ENCODE assay signal across 8 mouse cellular contexts in genomic region chr17:94749466-94750135, GRCm38 (mm10). TPM values are rescaled to one million over a fixed set of nuclear protein-coding genes. Genes with fewer than 3 reads are reported as not detected.
DNase-seq lines count a peak whose midpoint lies in the region; ATAC-seq and TF ChIP-seq lines count a peak whose summit lies in the region.

Gene Mettl4, minus strand, starts transcription at chr17:94750019.

- H3K4me2 ChIP-seq in heart, embryonic 11.5 days, result peak within 1 kb of the TSS; percentile 72
- H3K4me2 ChIP-seq in kidney, embryonic 16.5 days (replicated peaks; ENCODE audit: low read depth, low read length), result peak within 1 kb of the TSS; percentile 71
- peak within 1 kb of the TSS; percentile 85 for H3K4me2 ChIP-seq in myocyte (ENCODE audit: low read depth)

- H3K79me3 ChIP-seq in C2C12 (ENCODE audit: low read depth), result peaks cover 23% of the 10 kb centered on the region

- peak; percentile 96 for ATAC-seq in heart, embryonic 11.5 days (replicated peaks; ENCODE audit: insufficient number of reproducible peaks, low FRiP score, low TSS enrichment)
- ATAC-seq in kidney, embryonic 16.5 days (ENCODE audit: low FRiP score, low TSS enrichment), result peak; percentile 99

- H3K79me2 ChIP-seq in C2C12 (ENCODE audit: control insufficient read depth, insufficient read depth) (peaks cover 59% of the 10 kb centered on the region), myocyte (ENCODE audit: control insufficient read depth, insufficient read depth) (peaks cover 23% of the 10 kb centered on the region)
- H3K79me2 ChIP-seq in liver, adult 2 months (ENCODE audit: control insufficient read depth, insufficient read depth, low read length), result no peaks in the 10 kb centered on the region

- H3K9me3 ChIP-seq in erythroblast, embryonic 14.5 days (ENCODE audit: control insufficient read depth, low read length), result no peaks in the 10 kb centered on the region
- H3K9me3 ChIP-seq in heart, embryonic 11.5 days (replicated peaks; ENCODE audit: control insufficient read depth, low read length), result no peaks in the 10 kb centered on the region
- H3K9me3 ChIP-seq in kidney, embryonic 16.5 days (ENCODE audit: low read length), result no peaks in the 10 kb centered on the region

- peaks cover 7% of the 10 kb centered on the region for H3K36me3 ChIP-seq in C2C12 (ENCODE audit: control insufficient read depth, insufficient read depth)
- peaks cover 25% of the 10 kb centered on the region for H3K36me3 ChIP-seq in erythroblast, embryonic 14.5 days (ENCODE audit: control insufficient read depth)
- no peaks in the 10 kb centered on the region; the same call in 1 of the 2 replicates for H3K36me3 ChIP-seq in heart, embryonic 11.5 days (ENCODE audit: control insufficient read depth, insufficient read depth, low read length)
- H3K36me3 ChIP-seq in kidney, embryonic 16.5 days (ENCODE audit: insufficient read depth, low read length), result 0 out of 2 replicates have a peak, but pooled peaks cover 4% of the 10 kb centered on the region
- H3K36me3 ChIP-seq in liver, adult 2 months (ENCODE audit: control insufficient read depth, insufficient read depth, low read length), result no peaks in the 10 kb centered on the region
- H3K36me3 ChIP-seq in myocyte (ENCODE audit: control insufficient read depth, insufficient read depth), result no peaks in the 10 kb centered on the region
- no peaks in the 10 kb centered on the region for H3K36me3 ChIP-seq in splenic B cell, adult 2 months (ENCODE audit: control insufficient read depth, insufficient read depth, low read length, poor library complexity, severe bottlenecking)

- H3K9ac ChIP-seq in heart, embryonic 11.5 days (ENCODE audit: low read depth, low read length), result peak within 1 kb of the TSS; percentile 86
- H3K9ac ChIP-seq in kidney, embryonic 16.5 days (replicated peaks; ENCODE audit: low read length), result peak within 1 kb of the TSS; percentile 81
- peak within 1 kb of the TSS; percentile 73 for H3K9ac ChIP-seq in liver, adult 2 months (ENCODE audit: low read depth, low read length)

- H3K4me3 ChIP-seq in C2C12 (ENCODE audit: insufficient read depth, poor library complexity, severe bottlenecking) (peak within 1 kb of the TSS; percentile 68), myocyte (peak within 1 kb of the TSS; percentile 84)
- peak within 1 kb of the TSS; percentile 93 for H3K4me3 ChIP-seq in erythroblast, embryonic 14.5 days (replicated peaks)
- H3K4me3 ChIP-seq in heart, embryonic 11.5 days (ENCODE audit: low read depth, low read length), result peak within 1 kb of the TSS; percentile 78
- peak within 1 kb of the TSS; percentile 77 for H3K4me3 ChIP-seq in kidney, embryonic 16.5 days (ENCODE audit: low read length)
- peak within 1 kb of the TSS; percentile 73 for H3K4me3 ChIP-seq in liver, adult 2 months (ENCODE audit: insufficient read depth, low read depth, low read length)

- H3ac ChIP-seq in C2C12 (ENCODE audit: control insufficient read depth, insufficient read length, low read depth) (peak within 1 kb of the TSS; percentile 96), myocyte (ENCODE audit: control insufficient read depth, insufficient read length) (peak within 1 kb of the TSS; percentile 97)

- peaks cover 31% of the 10 kb centered on the region for H3K4me1 ChIP-seq in erythroblast, embryonic 14.5 days (ENCODE audit: control insufficient read depth)
- H3K4me1 ChIP-seq in heart, embryonic 11.5 days (ENCODE audit: control insufficient read depth, insufficient read depth, low read length), result no peaks in the 10 kb centered on the region
- H3K4me1 ChIP-seq in kidney, embryonic 16.5 days (ENCODE audit: insufficient read depth, low read length), result peaks cover 12% of the 10 kb centered on the region
- peaks cover 1% of the 10 kb centered on the region; the same call in 1 of the 2 replicates for H3K4me1 ChIP-seq in liver, adult 2 months (ENCODE audit: control insufficient read depth, insufficient read depth, low read length)

- TF ChIP-seq CTCF in C2C12 (IDR thresholded peaks at IDR 0.05; ENCODE audit: control insufficient read depth, insufficient read depth, insufficient read length), result no peak
- no peak for TF ChIP-seq CTCF in brain, embryonic 14.5 days (IDR thresholded peaks at IDR 0.05; ENCODE audit: borderline replicate concordance, extremely low read depth, insufficient read depth, insufficient read length)
- no peak for TF ChIP-seq CTCF in liver, adult 2 months (IDR thresholded peaks at IDR 0.05; ENCODE audit: low read depth, low read length)

- peak within 1 kb of the TSS; percentile 94 for H3K27ac ChIP-seq in heart, embryonic 11.5 days (ENCODE audit: low read depth, low read length)
- peak within 1 kb of the TSS; percentile 98 for H3K27ac ChIP-seq in kidney, embryonic 16.5 days (ENCODE audit: low read length)
- peak within 1 kb of the TSS; percentile 59 for H3K27ac ChIP-seq in liver, adult 2 months (replicated peaks; ENCODE audit: insufficient read depth, low read depth, low read length)

- under 1% methylated on average over 56 of the region's 56 CpGs for WGBS in heart, embryonic 11.5 days (ENCODE audit: insufficient replicate concordance)
- WGBS in kidney, embryonic 16.5 days, result under 1% methylated on average over 56 of the region's 56 CpGs
- under 1% methylated on average over 56 of the region's 56 CpGs for WGBS in liver, adult 2 months

- DNase-seq in brain, embryonic 14.5 days (ENCODE audit: low read depth), result peak; percentile 97
- peak; percentile 92 for DNase-seq in liver, adult 2 months (ENCODE audit: extremely low read depth, low read depth, low spot score)
- peak; percentile 93 for DNase-seq in splenic B cell, adult 2 months (ENCODE audit: low read depth, low spot score)

- peak; percentile 23; the same call in 1 of the 2 replicates for TF ChIP-seq POLR2A in brain, embryonic 14.5 days (IDR thresholded peaks at IDR 0.05; ENCODE audit: borderline replicate concordance, extremely low read depth, insufficient read depth, insufficient read length, poor library complexity, severe bottlenecking)
- TF ChIP-seq POLR2A in liver, adult 2 months (IDR thresholded peaks at IDR 0.05; ENCODE audit: extremely low read depth, insufficient read depth, low read length), result no peak
- peak; percentile 45 for TF ChIP-seq POLR2A in myocyte (IDR thresholded peaks at IDR 0.05; ENCODE audit: insufficient read length, low read depth)

- H3K27me3 ChIP-seq in C2C12 (ENCODE audit: control insufficient read depth, insufficient read depth, insufficient read length) (no peaks in the 10 kb centered on the region), myocyte (ENCODE audit: control insufficient read depth, insufficient read depth, insufficient read length) (no peaks in the 10 kb centered on the region)
- no peaks in the 10 kb centered on the region for H3K27me3 ChIP-seq in erythroblast, embryonic 14.5 days (ENCODE audit: control insufficient read depth)
- H3K27me3 ChIP-seq in heart, embryonic 11.5 days (ENCODE audit: control insufficient read depth, insufficient read depth, low read length), result no peaks in the 10 kb centered on the region
- no peaks in the 10 kb centered on the region for H3K27me3 ChIP-seq in kidney, embryonic 16.5 days (ENCODE audit: insufficient read depth, low read length)
- H3K27me3 ChIP-seq in liver, adult 2 months (ENCODE audit: control insufficient read depth, insufficient read depth, low read length), result no peaks in the 10 kb centered on the region
- H3K27me3 ChIP-seq in splenic B cell, adult 2 months (ENCODE audit: control insufficient read depth, insufficient read depth, low read length, poor library complexity, severe bottlenecking), result no peaks in the 10 kb centered on the region

TF ChIP-seq in C2C12, 6 proteins besides CTCF, POLR2A, EP300 and RAD21:
- no peak for TF ChIP-seq USF1 (IDR thresholded peaks at IDR 0.05; ENCODE audit: low read depth)
- TF ChIP-seq MYOD1 (IDR thresholded peaks at IDR 0.05; ENCODE audit: control insufficient read depth, insufficient read length, low read depth), result no peak
- no peak for TF ChIP-seq FOSL1 (IDR thresholded peaks at IDR 0.05; ENCODE audit: insufficient read depth, low read length, poor library complexity, severe bottlenecking)
- no peak for TF ChIP-seq CEBPB (IDR thresholded peaks at IDR 0.05; ENCODE audit: low read depth)
- no peak for TF ChIP-seq MAX (IDR thresholded peaks at IDR 0.05)
- no peak for TF ChIP-seq MYOG (IDR thresholded peaks at IDR 0.05; ENCODE audit: control insufficient read depth, extremely low read depth, insufficient read length)

TF ChIP-seq in myocyte, 11 proteins besides CTCF, POLR2A, EP300 and RAD21:
- no peak for TF ChIP-seq CEBPB (IDR thresholded peaks at IDR 0.05; ENCODE audit: insufficient read depth, poor library complexity, severe bottlenecking)
- TF ChIP-seq SRF (IDR thresholded peaks at IDR 0.05; ENCODE audit: control insufficient read depth, insufficient read length, low read depth), result peak; percentile 52
- peak; percentile 100 for TF ChIP-seq E2F4 (IDR thresholded peaks at IDR 0.05; ENCODE audit: insufficient read depth)
TF ChIP-seq in myocyte: peak in this region for 2.

RNA-seq across cellular contexts. Expression of gene Mettl4, which starts in this region (rescaled TPM):
- 3.5 TPM for polyA plus RNA-seq in C2C12 (2012; fragmentation: generic; extraction: Trizol)
- 15.0 and 16.5 TPM in 2 replicates for polyA plus RNA-seq in brain, embryonic 14.5 days (2012; rRNA removed)
- 0.19 and 0.20 TPM in 2 replicates for polyA plus RNA-seq in erythroblast, embryonic 14.5 days (2012)
- 16.6 and 17.8 TPM in 2 replicates for polyA plus RNA-seq in heart, embryonic 11.5 days (2014; fragmentation: Nextera tagmentation; extraction: Ambion mirVana)
- polyA plus RNA-seq in kidney, embryonic 16.5 days (2015; fragmentation: Nextera tagmentation; extraction: Ambion mirVana), result 20.6 and 21.1 TPM in 2 replicates
- total RNA-seq in liver, adult 2 months (2014; rRNA removed), result 11.5 and 12.5 TPM in 2 replicates
- 2.5 and 3.2 TPM in 2 replicates for polyA plus RNA-seq in liver, adult 2 months (2012; rRNA removed)
- polyA plus RNA-seq in myocyte (2012; fragmentation: generic; extraction: Trizol), result 2.5 TPM

Comparison
In these comparisons a context has a peak if more than half of its experiments do, and no peak if none do; other contexts are left out.
1. Peak in every context shown above with its lines: DNase-seq, ATAC-seq, H3K4me3 ChIP-seq and H3K27ac ChIP-seq.